Comparison of ENCODE assay signal across 15 mouse cellular contexts in the genomic region with DNA sequence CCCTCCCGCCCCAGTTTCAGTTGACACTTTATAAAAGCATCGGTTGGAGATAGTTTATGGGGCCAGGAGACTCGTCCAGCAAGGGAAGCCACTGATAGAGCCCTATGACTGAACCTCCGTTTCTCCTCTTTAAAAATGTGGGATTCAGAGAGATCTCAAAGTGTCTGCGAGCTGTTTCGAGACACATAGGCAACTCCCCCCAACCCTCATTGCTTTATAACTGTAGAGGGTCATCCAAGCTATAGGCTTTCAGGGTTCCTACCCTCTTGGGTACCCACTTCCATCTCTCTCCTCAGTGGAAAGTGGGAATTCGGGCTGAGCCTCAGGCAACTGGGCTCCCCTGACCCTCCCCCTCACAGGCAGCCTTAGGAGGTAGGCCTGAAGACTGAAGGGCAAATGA. TPM values are rescaled to one million over a fixed set of nuclear protein-coding genes. Genes with fewer than 3 reads are reported as not detected.
DNase-seq lines count a peak whose midpoint lies in the region; ATAC-seq and TF ChIP-seq lines count a peak whose summit lies in the region.
"Had no signal": no experiment of that assay in that cellular context is flagged by ENCODE, and none has a peak within 500 bp of the region (broad histone marks: within the 10 kb centered on the region; RNA-seq: fewer than 3 reads in every experiment).

No protein-coding gene starts in this region.

- WGBS in kidney, embryonic 15.5 days: 2% methylated on average over 7 of the region's 7 CpGs
- 1% methylated on average over 7 of the region's 7 CpGs for WGBS in kidney, embryonic 14.5 days
- 3% methylated on average over 7 of the region's 7 CpGs for WGBS in embryonic facial prominence, embryonic 13.5 days
- 7% methylated on average over 7 of the region's 7 CpGs for WGBS in intestine, postnatal 0 days
- WGBS in stomach, embryonic 14.5 days: 5% methylated on average over 7 of the region's 7 CpGs

- no peaks in the 10 kb centered on the region for H3K9me3 ChIP-seq in kidney, embryonic 15.5 days (replicated peaks)
- H3K9me3 ChIP-seq in kidney, embryonic 14.5 days (ENCODE audit: control insufficient read depth, low read length): no peaks in the 10 kb centered on the region
- H3K9me3 ChIP-seq in embryonic facial prominence, embryonic 13.5 days: no peaks in the 10 kb centered on the region
- H3K9me3 ChIP-seq in intestine, postnatal 0 days (ENCODE audit: control insufficient read depth): no peaks in the 10 kb centered on the region
- H3K9me3 ChIP-seq in stomach, embryonic 14.5 days (ENCODE audit: control insufficient read depth, low read depth, low read length): no peaks in the 10 kb centered on the region
- H3K9me3 ChIP-seq: midbrain, embryonic 15.5 days had no signal

- peaks cover 37% of the 10 kb centered on the region for H3K4me1 ChIP-seq in kidney, embryonic 15.5 days
- peaks cover 18% of the 10 kb centered on the region for H3K4me1 ChIP-seq in kidney, embryonic 14.5 days (ENCODE audit: control insufficient read depth, insufficient read depth, low read length)
- H3K4me1 ChIP-seq in embryonic facial prominence, embryonic 13.5 days: peaks cover 38% of the 10 kb centered on the region
- no peaks in the 10 kb centered on the region for H3K4me1 ChIP-seq in intestine, postnatal 0 days (replicated peaks; ENCODE audit: control insufficient read depth, insufficient read depth, low read length)
- peaks cover 8% of the 10 kb centered on the region for H3K4me1 ChIP-seq in stomach, embryonic 14.5 days (ENCODE audit: control insufficient read depth, insufficient read depth, low read length)

- no peaks in the 10 kb centered on the region for H3K36me3 ChIP-seq in kidney, embryonic 15.5 days
- H3K36me3 ChIP-seq in kidney, embryonic 14.5 days (ENCODE audit: control insufficient read depth, insufficient read depth, low read length): no peaks in the 10 kb centered on the region
- no peaks in the 10 kb centered on the region for H3K36me3 ChIP-seq in embryonic facial prominence, embryonic 13.5 days
- H3K36me3 ChIP-seq in intestine, postnatal 0 days (ENCODE audit: control insufficient read depth, insufficient read depth): no peaks in the 10 kb centered on the region
- peaks cover 2% of the 10 kb centered on the region; the same call in 1 of the 2 replicates for H3K36me3 ChIP-seq in stomach, embryonic 14.5 days (ENCODE audit: control insufficient read depth, insufficient read depth, low read length)
- H3K36me3 ChIP-seq: midbrain, embryonic 15.5 days had no signal

- 0 out of 2 replicates have a peak overlapping the region, but pooled peaks have one; percentile 2 for H3K4me3 ChIP-seq in kidney, embryonic 15.5 days (replicated peaks)
- H3K4me3 ChIP-seq in kidney, embryonic 14.5 days (ENCODE audit: low read length): no peak overlapping the region
- H3K4me3 ChIP-seq in embryonic facial prominence, embryonic 13.5 days: peak overlapping the region; percentile 56
- H3K4me3 ChIP-seq in intestine, postnatal 0 days (ENCODE audit: low read depth, low read length): peak overlapping the region; percentile 65
- peak overlapping the region; percentile 69 for H3K4me3 ChIP-seq in stomach, embryonic 14.5 days (ENCODE audit: low read depth, low read length)
- H3K4me3 ChIP-seq: erythroblast, embryonic 14.5 days; midbrain, embryonic 15.5 days had no signal

- no peak for TF ChIP-seq CTCF in intestine, postnatal 0 days (IDR thresholded peaks at IDR 0.05; ENCODE audit: low read depth)

- no peak overlapping the region for H3K4me2 ChIP-seq in kidney, embryonic 15.5 days
- no peak overlapping the region for H3K4me2 ChIP-seq in kidney, embryonic 14.5 days (replicated peaks; ENCODE audit: low read depth, low read length)
- peak overlapping the region; percentile 92 for H3K4me2 ChIP-seq in embryonic facial prominence, embryonic 13.5 days
- peak overlapping the region; percentile 84 for H3K4me2 ChIP-seq in intestine, postnatal 0 days (replicated peaks; ENCODE audit: low read depth)
- H3K4me2 ChIP-seq in stomach, embryonic 14.5 days (replicated peaks; ENCODE audit: low read depth, low read length): peak overlapping the region; percentile 78
- H3K4me2 ChIP-seq: midbrain, embryonic 15.5 days had no signal

- H3K27me3 ChIP-seq in kidney, embryonic 15.5 days: peaks cover 100% of the 10 kb centered on the region
- peaks cover 97% of the 10 kb centered on the region for H3K27me3 ChIP-seq in kidney, embryonic 14.5 days (ENCODE audit: control insufficient read depth, insufficient read depth, low read length)
- H3K27me3 ChIP-seq in embryonic facial prominence, embryonic 13.5 days: peaks cover 100% of the 10 kb centered on the region
- peaks cover 96% of the 10 kb centered on the region for H3K27me3 ChIP-seq in intestine, postnatal 0 days (replicated peaks; ENCODE audit: control insufficient read depth, insufficient read depth, low read length)
- peaks cover 20% of the 10 kb centered on the region; the same call in 1 of the 2 replicates for H3K27me3 ChIP-seq in stomach, embryonic 14.5 days (ENCODE audit: control insufficient read depth, insufficient read depth, low read length)

- H3K27ac ChIP-seq in kidney, embryonic 15.5 days: no peak overlapping the region
- H3K27ac ChIP-seq in kidney, embryonic 14.5 days (ENCODE audit: low read depth, low read length): no peak overlapping the region
- H3K27ac ChIP-seq in embryonic facial prominence, embryonic 13.5 days: no peak overlapping the region
- H3K27ac ChIP-seq in intestine, postnatal 0 days (ENCODE audit: low read depth, low read length): peak overlapping the region; percentile 87
- peak overlapping the region; percentile 99 for H3K27ac ChIP-seq in stomach, embryonic 14.5 days (ENCODE audit: low read length)
- H3K27ac ChIP-seq: macrophage; midbrain, embryonic 15.5 days had no signal

- no peak overlapping the region for H3K9ac ChIP-seq in kidney, embryonic 15.5 days
- no peak overlapping the region for H3K9ac ChIP-seq in kidney, embryonic 14.5 days (ENCODE audit: low read depth, low read length)
- H3K9ac ChIP-seq in embryonic facial prominence, embryonic 13.5 days: peak overlapping the region; percentile 71; the same call in 1 of the 2 replicates
- H3K9ac ChIP-seq in intestine, postnatal 0 days (ENCODE audit: low read depth, low read length): peak overlapping the region; percentile 75
- H3K9ac ChIP-seq in stomach, embryonic 14.5 days (replicated peaks; ENCODE audit: low read depth, low read length): peak overlapping the region; percentile 92
- H3K9ac ChIP-seq: midbrain, embryonic 15.5 days had no signal

- no peak for ATAC-seq in kidney, embryonic 15.5 days (replicated peaks; ENCODE audit: low FRiP score)
- no peak for ATAC-seq in kidney, embryonic 14.5 days (ENCODE audit: low FRiP score, low TSS enrichment)
- ATAC-seq in embryonic facial prominence, embryonic 13.5 days (ENCODE audit: insufficient number of reproducible peaks, insufficient read depth, low FRiP score, low TSS enrichment, low read depth): no peak
- ATAC-seq in intestine, postnatal 0 days: no peak
- no peak for ATAC-seq in stomach, embryonic 14.5 days (ENCODE audit: insufficient number of reproducible peaks, insufficient read depth, low FRiP score, low read depth)
- ATAC-seq: midbrain, embryonic 15.5 days had no signal

- no peak for DNase-seq in urinary bladder, adult 2 months (ENCODE audit: low spot score)
- no peak for DNase-seq in thymus, postnatal 25 days
- DNase-seq: cerebellum, postnatal 25 days; heart, postnatal 14 days; kidney, adult 11 months; kidney, postnatal 4 days had no signal

RNA-seq across cellular contexts. Expression of a gene that starts 2.8 kb away (rescaled TPM):
- 1.6 and 5.2 TPM in 2 replicates for polyA plus RNA-seq in kidney, embryonic 15.5 days (2015; fragmentation: Nextera tagmentation; extraction: Ambion mirVana)
- 0.74 and 0.93 TPM in 2 replicates for polyA plus RNA-seq in kidney, embryonic 14.5 days (2014; fragmentation: Nextera tagmentation; extraction: Ambion mirVana)
- 10.7 and 15.1 TPM in 2 replicates for polyA plus RNA-seq in embryonic facial prominence, embryonic 13.5 days (2015; fragmentation: Nextera tagmentation; extraction: Ambion mirVana)
- polyA plus RNA-seq in intestine, postnatal 0 days (2015; fragmentation: Nextera tagmentation; extraction: Ambion mirVana): 49.8 and 50.1 TPM in 2 replicates
- polyA plus RNA-seq in stomach, embryonic 14.5 days (2014; fragmentation: Nextera tagmentation; extraction: Ambion mirVana): 147 and 163 TPM in 2 replicates
- 104 and 117 TPM in 2 replicates for polyA plus RNA-seq in urinary bladder, adult 2 months (2012; rRNA removed)
- polyA plus RNA-seq: erythroblast, embryonic 14.5 days had no signal

RNA-seq across cellular contexts. Expression of a gene that starts 26.8 kb away (rescaled TPM):
- 65.5 and 67.1 TPM in 2 replicates for polyA plus RNA-seq in kidney, embryonic 15.5 days (2015; fragmentation: Nextera tagmentation; extraction: Ambion mirVana)
- polyA plus RNA-seq in kidney, embryonic 14.5 days (2014; fragmentation: Nextera tagmentation; extraction: Ambion mirVana): 67.0 and 72.8 TPM in 2 replicates
- 60.5 and 70.5 TPM in 2 replicates for polyA plus RNA-seq in embryonic facial prominence, embryonic 13.5 days (2015; fragmentation: Nextera tagmentation; extraction: Ambion mirVana)
- 24.9 and 25.1 TPM in 2 replicates for polyA plus RNA-seq in intestine, postnatal 0 days (2015; fragmentation: Nextera tagmentation; extraction: Ambion mirVana)
- 65.9 and 66.6 TPM in 2 replicates for polyA plus RNA-seq in stomach, embryonic 14.5 days (2014; fragmentation: Nextera tagmentation; extraction: Ambion mirVana)
- polyA plus RNA-seq in urinary bladder, adult 2 months (2012; rRNA removed): 95.5 and 139 TPM in 2 replicates

RNA-seq across cellular contexts. Expression of a gene that starts 34.6 kb away (rescaled TPM):
- polyA plus RNA-seq in kidney, embryonic 15.5 days (2015; fragmentation: Nextera tagmentation; extraction: Ambion mirVana): 40.8 and 42.3 TPM in 2 replicates
- 48.3 and 52.3 TPM in 2 replicates for polyA plus RNA-seq in kidney, embryonic 14.5 days (2014; fragmentation: Nextera tagmentation; extraction: Ambion mirVana)
- polyA plus RNA-seq in embryonic facial prominence, embryonic 13.5 days (2015; fragmentation: Nextera tagmentation; extraction: Ambion mirVana): 3.2 and 3.3 TPM in 2 replicates
- 0.48 and 0.60 TPM in 2 replicates for polyA plus RNA-seq in intestine, postnatal 0 days (2015; fragmentation: Nextera tagmentation; extraction: Ambion mirVana)
- polyA plus RNA-seq in stomach, embryonic 14.5 days (2014; fragmentation: Nextera tagmentation; extraction: Ambion mirVana): 0.20 and 0.56 TPM in 2 replicates
- polyA plus RNA-seq in urinary bladder, adult 2 months (2012; rRNA removed): 0.47 and 1.0 TPM in 2 replicates
- polyA plus RNA-seq: erythroblast, embryonic 14.5 days; macrophage had no signal

RNA-seq across cellular contexts. Expression of a gene that starts 46.3 kb away (rescaled TPM):
- 6.7 and 6.9 TPM in 2 replicates for polyA plus RNA-seq in kidney, embryonic 15.5 days (2015; fragmentation: Nextera tagmentation; extraction: Ambion mirVana)
- polyA plus RNA-seq in kidney, embryonic 14.5 days (2014; fragmentation: Nextera tagmentation; extraction: Ambion mirVana): 6.6 and 7.1 TPM in 2 replicates
- 0.28 and 0.34 TPM in 2 replicates for polyA plus RNA-seq in embryonic facial prominence, embryonic 13.5 days (2015; fragmentation: Nextera tagmentation; extraction: Ambion mirVana)
- 2.6 and 2.8 TPM in 2 replicates for polyA plus RNA-seq in intestine, postnatal 0 days (2015; fragmentation: Nextera tagmentation; extraction: Ambion mirVana)
- 6.9 and 7.0 TPM in 2 replicates for polyA plus RNA-seq in stomach, embryonic 14.5 days (2014; fragmentation: Nextera tagmentation; extraction: Ambion mirVana)
- polyA plus RNA-seq in urinary bladder, adult 2 months (2012; rRNA removed): 3.4 and 5.0 TPM in 2 replicates
- polyA plus RNA-seq: erythroblast, embryonic 14.5 days; macrophage; testis, adult 2 months had no signal

Comparison
In these comparisons a context has a peak if more than half of its experiments do, and no peak if none do; other contexts are left out.
1. H3K27ac ChIP-seq: peak in intestine, postnatal 0 days (single experiment) and stomach, embryonic 14.5 days (single experiment); none in kidney, embryonic 15.5 days (single experiment), kidney, embryonic 14.5 days (single experiment) and embryonic facial prominence, embryonic 13.5 days (single experiment).
2. H3K4me2 ChIP-seq: peak in embryonic facial prominence, embryonic 13.5 days (single experiment), intestine, postnatal 0 days (single experiment) and stomach, embryonic 14.5 days (single experiment); none in kidney, embryonic 15.5 days (single experiment) and kidney, embryonic 14.5 days (single experiment).
3. H3K9ac ChIP-seq: peak in embryonic facial prominence, embryonic 13.5 days (single experiment), intestine, postnatal 0 days (single experiment) and stomach, embryonic 14.5 days (single experiment); none in kidney, embryonic 15.5 days (single experiment) and kidney, embryonic 14.5 days (single experiment).